ENCODE assay signal across 8 mouse cellular contexts in the genomic region with DNA sequence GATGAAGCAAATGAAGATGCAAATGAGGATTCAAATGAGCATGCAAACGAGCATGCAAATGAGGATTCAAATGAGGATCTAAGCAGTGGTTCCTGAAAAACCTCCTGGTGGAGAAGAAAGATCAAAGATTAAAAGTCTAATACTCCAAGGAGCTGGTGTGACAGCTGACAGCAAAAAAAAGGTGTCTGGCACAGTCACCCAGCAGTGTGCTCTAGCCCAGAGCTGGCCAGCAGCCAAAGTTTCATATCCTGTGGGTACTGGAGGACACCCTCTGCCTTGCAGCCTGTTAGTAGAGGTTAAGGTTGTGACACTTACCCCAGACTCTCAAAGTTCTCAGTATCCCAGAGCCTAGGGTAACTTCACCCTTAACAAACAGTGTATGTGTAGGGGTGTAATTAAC.
DNase-seq lines count a peak whose midpoint lies in the region; ATAC-seq lines count a peak whose summit lies in the region.

No protein-coding gene starts in this region.

- WGBS in liver, embryonic 12.5 days (ENCODE audit: insufficient replicate concordance), result 50% methylated on average over 1 of the region's 1 CpGs
- 22% methylated on average over 1 of the region's 1 CpGs for WGBS in neural tube, embryonic 15.5 days

- peak; percentile 21 for DNase-seq in layer of hippocampus, adult 11-12 months (ENCODE audit: low spot score)
- DNase-seq in layer of hippocampus, adult 9-10 months (ENCODE audit: low spot score), result no peak
- peak; percentile 7 for DNase-seq in adipocyte (ENCODE audit: low spot score)
- peak; percentile 79 to 84 for DNase-seq in cerebellum, postnatal 36 days
- peak; percentile 68 for DNase-seq in heart, postnatal 14 days
- no peak for DNase-seq in urinary bladder, postnatal 4 days (ENCODE audit: low spot score in 2 of 2)

- no peak overlapping the region for H3K4me3 ChIP-seq in liver, embryonic 12.5 days
- no peak overlapping the region for H3K4me3 ChIP-seq in neural tube, embryonic 15.5 days (replicated peaks)

- no peak overlapping the region for H3K9ac ChIP-seq in liver, embryonic 12.5 days
- no peak overlapping the region for H3K9ac ChIP-seq in neural tube, embryonic 15.5 days (replicated peaks)

- 0 out of 2 replicates have a peak, but pooled peaks cover 3% of the 10 kb centered on the region for H3K4me1 ChIP-seq in liver, embryonic 12.5 days
- peaks cover 12% of the 10 kb centered on the region for H3K4me1 ChIP-seq in neural tube, embryonic 15.5 days

- H3K27ac ChIP-seq in liver, embryonic 12.5 days, result no peak overlapping the region
- H3K27ac ChIP-seq in neural tube, embryonic 15.5 days (replicated peaks), result no peak overlapping the region

- no peaks in the 10 kb centered on the region for H3K9me3 ChIP-seq in liver, embryonic 12.5 days (replicated peaks)
- H3K9me3 ChIP-seq in neural tube, embryonic 15.5 days (replicated peaks), result no peaks in the 10 kb centered on the region

- peak; percentile 58 for ATAC-seq in liver, embryonic 12.5 days
- ATAC-seq in neural tube, embryonic 15.5 days (ENCODE audit: low FRiP score), result peak; percentile 61; the same call in 1 of the 2 replicates

- H3K27me3 ChIP-seq in liver, embryonic 12.5 days (replicated peaks), result no peaks in the 10 kb centered on the region
- H3K27me3 ChIP-seq in neural tube, embryonic 15.5 days (replicated peaks), result no peaks in the 10 kb centered on the region

- no peaks in the 10 kb centered on the region for H3K36me3 ChIP-seq in liver, embryonic 12.5 days
- no peaks in the 10 kb centered on the region for H3K36me3 ChIP-seq in neural tube, embryonic 15.5 days

- no peak overlapping the region for H3K4me2 ChIP-seq in liver, embryonic 12.5 days
- H3K4me2 ChIP-seq in neural tube, embryonic 15.5 days, result no peak overlapping the region

- intact Hi-C loops in heart, postnatal 14 days (cut with DNase I), result no loop called here

Comparison
In these comparisons a context has a peak if more than half of its experiments do, and no peak if none do; other contexts are left out.
1. DNase-seq: peak in layer of hippocampus, adult 11-12 months (single experiment), adipocyte (single experiment), cerebellum, postnatal 36 days (2 of 2) and heart, postnatal 14 days (2 of 2); none in layer of hippocampus, adult 9-10 months (single experiment) and urinary bladder, postnatal 4 days (0 of 2).